ENCODE assay signal across 17 mouse cellular contexts in the genomic region with DNA sequence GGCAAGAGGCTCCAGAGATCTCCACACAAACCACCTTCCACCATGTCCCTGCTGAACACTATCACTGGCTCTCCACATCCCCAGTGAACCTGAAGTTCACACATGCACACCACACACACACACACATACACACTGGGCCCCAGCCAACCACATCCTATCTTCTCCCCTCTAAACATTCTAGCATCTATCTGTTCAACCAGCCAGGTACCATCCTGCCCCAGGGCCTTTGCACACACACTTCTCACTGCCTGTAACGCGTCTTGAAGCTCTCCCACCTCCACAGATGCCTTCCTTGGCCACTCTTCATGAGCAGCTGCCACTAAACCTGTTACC. TPM values are rescaled to one million over a fixed set of nuclear protein-coding genes. Genes with fewer than 3 reads are reported as not detected.
DNase-seq lines count a peak whose midpoint lies in the region; ATAC-seq and TF ChIP-seq lines count a peak whose summit lies in the region.
"Had no signal": no experiment of that assay in that cellular context is flagged by ENCODE, and none has a peak within 500 bp of the region (broad histone marks: within the 10 kb centered on the region; RNA-seq: fewer than 3 reads in every experiment).

No protein-coding gene starts in this region.

- peak; percentile 84 for DNase-seq in CD4-positive helper T cell, adult 2 months (ENCODE audit: low read depth, low spot score)
- peak; percentile 78 for DNase-seq in CD4-positive, CD25-positive, alpha-beta regulatory T cell, adult 2 months (ENCODE audit: low read depth, low spot score)
- DNase-seq in natural killer cell, adult 2 months (ENCODE audit: low spot score in 2 of 2) = peak; percentile 57 to 67
- no peak for DNase-seq in limb, embryonic 10.5 days (ENCODE audit: low spot score)
- no peak for DNase-seq in layer of hippocampus, adult 2 months (ENCODE audit: low spot score in 2 of 2)
- DNase-seq in embryo, embryonic 11 days = no peak
- DNase-seq: cerebellum, adult 9-10 months; gastrocnemius, postnatal 25 days; kidney, adult 2 months; kidney, postnatal 14 days; lung, postnatal 14 days; midbrain, embryonic 14.5 days had no signal

- H3K4me2 ChIP-seq in liver, embryonic 12.5 days = peak overlapping the region; percentile 77
- H3K4me2 ChIP-seq: forebrain, embryonic 15.5 days had no signal

- H3K9me3 ChIP-seq in liver, embryonic 12.5 days (replicated peaks) = peaks cover 8% of the 10 kb centered on the region
- no peaks in the 10 kb centered on the region for H3K9me3 ChIP-seq in limb, embryonic 10.5 days (replicated peaks)
- H3K9me3 ChIP-seq: forebrain, embryonic 15.5 days had no signal

- WGBS in liver, embryonic 12.5 days (ENCODE audit: insufficient replicate concordance) = 88% methylated on average over 2 of the region's 2 CpGs
- 95% methylated on average over 2 of the region's 2 CpGs for WGBS in limb, embryonic 10.5 days

- H3K9ac ChIP-seq in liver, embryonic 12.5 days = peak overlapping the region; percentile 58
- H3K9ac ChIP-seq: forebrain, embryonic 15.5 days had no signal

- peaks cover 97% of the 10 kb centered on the region for H3K4me1 ChIP-seq in liver, embryonic 12.5 days
- H3K4me1 ChIP-seq in limb, embryonic 10.5 days = peaks cover 50% of the 10 kb centered on the region

- no peak for TF ChIP-seq CTCF in layer of hippocampus, adult 2 months (conservative IDR thresholded peaks at IDR 0.05)

- H3K27me3 ChIP-seq in liver, embryonic 12.5 days (replicated peaks) = no peaks in the 10 kb centered on the region
- no peaks in the 10 kb centered on the region; the same call in 1 of the 2 replicates for H3K27me3 ChIP-seq in limb, embryonic 10.5 days (ENCODE audit: low read depth, poor library complexity, severe bottlenecking)
- H3K27me3 ChIP-seq: forebrain, embryonic 15.5 days had no signal

- ATAC-seq in liver, embryonic 12.5 days = no peak
- ATAC-seq: forebrain, embryonic 15.5 days had no signal

- H3K27ac ChIP-seq in liver, embryonic 12.5 days = peak overlapping the region; percentile 98
- no peak overlapping the region for H3K27ac ChIP-seq in limb, embryonic 10.5 days
- no peak overlapping the region for H3K27ac ChIP-seq in layer of hippocampus, adult 2 months
- H3K27ac ChIP-seq: forebrain, embryonic 15.5 days; stomach, postnatal 0 days had no signal

- H3K4me3 ChIP-seq in liver, embryonic 12.5 days = peak overlapping the region; percentile 61
- no peak overlapping the region for H3K4me3 ChIP-seq in limb, embryonic 10.5 days
- no peak overlapping the region for H3K4me3 ChIP-seq in layer of hippocampus, adult 2 months
- H3K4me3 ChIP-seq: forebrain, embryonic 15.5 days; myocyte had no signal

- H3K36me3 ChIP-seq in liver, embryonic 12.5 days = peaks cover 16% of the 10 kb centered on the region
- H3K36me3 ChIP-seq in limb, embryonic 10.5 days = peaks cover 24% of the 10 kb centered on the region
- H3K36me3 ChIP-seq: forebrain, embryonic 15.5 days; G1E had no signal

RNA-seq across cellular contexts. Expression of a gene that starts 11.6 kb away (rescaled TPM):
- 16.4 and 17.5 TPM in 2 replicates for polyA plus RNA-seq in liver, embryonic 12.5 days (2016; fragmentation: Nextera tagmentation; extraction: Ambion mirVana)
- polyA plus RNA-seq in limb, embryonic 10.5 days (2016; fragmentation: Nextera tagmentation; extraction: Ambion mirVana) = 24.6 and 26.2 TPM in 2 replicates
- total RNA-seq in layer of hippocampus, adult 2 months (2021) = 10 to 100 TPM; 69.9 to 71.3 TPM

Comparison
In these comparisons a context has a peak if more than half of its experiments do, and no peak if none do; other contexts are left out.
1. DNase-seq: peak in CD4-positive helper T cell, adult 2 months (single experiment), CD4-positive, CD25-positive, alpha-beta regulatory T cell, adult 2 months (single experiment) and natural killer cell, adult 2 months (2 of 2); none in limb, embryonic 10.5 days (single experiment), layer of hippocampus, adult 2 months (0 of 2) and embryo, embryonic 11 days (single experiment).